Mouse (Mus musculus): Measurements from ENCODE around the gene Naa35.

The Naa35 gene

GRCm38 (mm10) chr13:59584947-59585647 lies at the start of gene Naa35, which contains the start of gene Agtpbp1:
Gene Naa35, plus strand, starts transcription at chr13:59585259.
Gene Agtpbp1, minus strand, starts transcription at chr13:59585227.
- DNase-seq: peak; percentile 99

- DNase-seq: no peak
Measured at GRCm38 (mm10) chr13:59535746-59536145, 49.3 kb upstream of the Naa35 start.

- no peak for DNase-seq
Measured at GRCm38 (mm10) chr13:59536631-59537030, 48.4 kb upstream of the Naa35 start.

- no peak for DNase-seq
Measured at GRCm38 (mm10) chr13:59538661-59539060, 46.4 kb upstream of the Naa35 start.

GRCm38 (mm10) chr13:59540030-59540429 lies 45.0 kb upstream of the Naa35 start:
- DNase-seq: no peak

- DNase-seq: no peak
Measured at GRCm38 (mm10) chr13:59542411-59542810, 42.6 kb upstream of the Naa35 start.

GRCm38 (mm10) chr13:59547091-59547490 lies 38.0 kb upstream of the Naa35 start:
- no peak for DNase-seq

- DNase-seq: no peak
Measured at GRCm38 (mm10) chr13:59547716-59548115, 37.3 kb upstream of the Naa35 start.

GRCm38 (mm10) chr13:59549318-59549798 lies 35.7 kb upstream of the Naa35 start:
- DNase-seq: no peak

GRCm38 (mm10) chr13:59552286-59552685 lies 32.8 kb upstream of the Naa35 start:
- DNase-seq: no peak

GRCm38 (mm10) chr13:59552751-59553150 lies 32.3 kb upstream of the Naa35 start:
- DNase-seq: no peak

GRCm38 (mm10) chr13:59554772-59555505 lies 30.1 kb upstream of the Naa35 start:
- peak; percentile 42 for DNase-seq

- DNase-seq: no peak
Measured at GRCm38 (mm10) chr13:59555613-59556192, 29.4 kb upstream of the Naa35 start.

GRCm38 (mm10) chr13:59556670-59557069 lies 28.4 kb upstream of the Naa35 start:
- no peak for DNase-seq

- DNase-seq: peak; percentile 90
Measured at GRCm38 (mm10) chr13:59557185-59557985, 27.7 kb upstream of the Naa35 start.

GRCm38 (mm10) chr13:59558776-59559175 lies 26.3 kb upstream of the Naa35 start:
- DNase-seq: no peak

- no peak for DNase-seq
Measured at GRCm38 (mm10) chr13:59562471-59562870, 22.6 kb upstream of the Naa35 start.

GRCm38 (mm10) chr13:59564505-59564904 lies 20.6 kb upstream of the Naa35 start:
- DNase-seq: no peak

- DNase-seq: no peak
Measured at GRCm38 (mm10) chr13:59564923-59565322, 20.1 kb upstream of the Naa35 start.

GRCm38 (mm10) chr13:59565945-59566520 lies 19.0 kb upstream of the Naa35 start:
- no peak for DNase-seq

GRCm38 (mm10) chr13:59571107-59571506 lies 14.0 kb upstream of the Naa35 start:
- no peak for DNase-seq

- peak; percentile 82 for DNase-seq
Measured at GRCm38 (mm10) chr13:59572549-59572948, 12.5 kb upstream of the Naa35 start.

- DNase-seq: no peak
Measured at GRCm38 (mm10) chr13:59580954-59581353, 4.1 kb upstream of the Naa35 start.

Data from layer of hippocampus, adult 9-11 months (tissue).